Comparison of ENCODE assay signal across 24 mouse cellular contexts in genomic region chr7:68227621-68228020, GRCm38 (mm10). TPM values are rescaled to one million over a fixed set of nuclear protein-coding genes. Genes with fewer than 3 reads are reported as not detected.
A peak's percentile ranks its signal among the peaks of the same experiment; 100 is the strongest.
DNase-seq lines count a peak whose midpoint lies in the region; ATAC-seq and TF ChIP-seq lines count a peak whose summit lies in the region.
"Had no signal": no experiment of that assay in that cellular context is flagged by ENCODE, and none has a peak within 500 bp of the region (broad histone marks: within the 10 kb centered on the region; RNA-seq: fewer than 3 reads in every experiment).

No protein-coding gene starts in this region.

- no peak overlapping the region for H3K9ac ChIP-seq in forebrain, embryonic 15.5 days (replicated peaks)
- H3K9ac ChIP-seq in forebrain, postnatal 0 days: no peak overlapping the region
- H3K9ac ChIP-seq: hindbrain, embryonic 13.5 days had no signal

- H3K36me3 ChIP-seq in forebrain, embryonic 15.5 days: peaks cover 6% of the 10 kb centered on the region; the same call in 1 of the 2 replicates
- peaks cover 26% of the 10 kb centered on the region for H3K36me3 ChIP-seq in forebrain, postnatal 0 days (ENCODE audit: insufficient read depth)
- peaks cover 67% of the 10 kb centered on the region for H3K36me3 ChIP-seq in G1E (replicated peaks)
- peaks cover 85% of the 10 kb centered on the region for H3K36me3 ChIP-seq in embryonic facial prominence, embryonic 10.5 days (replicated peaks)
- peaks cover 85% of the 10 kb centered on the region for H3K36me3 ChIP-seq in limb, embryonic 10.5 days

- no peak overlapping the region for H3K4me3 ChIP-seq in forebrain, embryonic 15.5 days
- no peak overlapping the region for H3K4me3 ChIP-seq in forebrain, postnatal 0 days (ENCODE audit: low read depth, low read length)
- H3K4me3 ChIP-seq in G1E (ENCODE audit: low read depth, low read length): no peak overlapping the region
- H3K4me3 ChIP-seq in embryonic facial prominence, embryonic 10.5 days: no peak overlapping the region
- no peak overlapping the region for H3K4me3 ChIP-seq in limb, embryonic 10.5 days
- H3K4me3 ChIP-seq: gastrocnemius, adult 2 months; heart, embryonic 10.5 days; hindbrain, embryonic 13.5 days had no signal

- H3K4me1 ChIP-seq in forebrain, embryonic 15.5 days: peaks cover 29% of the 10 kb centered on the region
- H3K4me1 ChIP-seq in forebrain, postnatal 0 days (ENCODE audit: insufficient read depth): no peaks in the 10 kb centered on the region
- H3K4me1 ChIP-seq in G1E (ENCODE audit: insufficient read depth, low read depth, low read length): peaks cover 12% of the 10 kb centered on the region
- H3K4me1 ChIP-seq in embryonic facial prominence, embryonic 10.5 days: peaks cover 50% of the 10 kb centered on the region
- H3K4me1 ChIP-seq in limb, embryonic 10.5 days: peaks cover 40% of the 10 kb centered on the region

- H3K27me3 ChIP-seq in forebrain, embryonic 15.5 days: no peaks in the 10 kb centered on the region
- no peaks in the 10 kb centered on the region for H3K27me3 ChIP-seq in forebrain, postnatal 0 days (ENCODE audit: insufficient read depth, low read length)
- H3K27me3 ChIP-seq in G1E (ENCODE audit: insufficient read depth, low read length): no peaks in the 10 kb centered on the region
- no peaks in the 10 kb centered on the region for H3K27me3 ChIP-seq in embryonic facial prominence, embryonic 10.5 days (replicated peaks; ENCODE audit: low read depth, poor library complexity, severe bottlenecking)
- no peaks in the 10 kb centered on the region for H3K27me3 ChIP-seq in limb, embryonic 10.5 days (ENCODE audit: low read depth, poor library complexity, severe bottlenecking)
- H3K27me3 ChIP-seq: hindbrain, embryonic 13.5 days had no signal

- 0 out of 2 replicates have a peak overlapping the region, but pooled peaks have one; percentile 17 for H3K27ac ChIP-seq in forebrain, embryonic 15.5 days (replicated peaks)
- H3K27ac ChIP-seq in forebrain, postnatal 0 days (ENCODE audit: low read depth, low read length): no peak overlapping the region
- peak overlapping the region; percentile 40 for H3K27ac ChIP-seq in embryonic facial prominence, embryonic 10.5 days (replicated peaks)
- H3K27ac ChIP-seq in limb, embryonic 10.5 days: peak overlapping the region; percentile 68; the same call in 1 of the 2 replicates
- H3K27ac ChIP-seq: gastrocnemius, adult 2 months; heart, embryonic 10.5 days; hindbrain, embryonic 13.5 days had no signal

- TF ChIP-seq CTCF in forebrain, postnatal 0 days (IDR thresholded peaks at IDR 0.05; ENCODE audit: low read depth): no peak
- TF ChIP-seq CTCF in G1E (IDR thresholded peaks at IDR 0.05; ENCODE audit: low read depth, low read length): no peak

- no peaks in the 10 kb centered on the region for H3K9me3 ChIP-seq in forebrain, embryonic 15.5 days
- no peaks in the 10 kb centered on the region for H3K9me3 ChIP-seq in forebrain, postnatal 0 days (ENCODE audit: low read length)
- no peaks in the 10 kb centered on the region for H3K9me3 ChIP-seq in G1E (replicated peaks)
- no peaks in the 10 kb centered on the region for H3K9me3 ChIP-seq in embryonic facial prominence, embryonic 10.5 days
- no peaks in the 10 kb centered on the region for H3K9me3 ChIP-seq in limb, embryonic 10.5 days (replicated peaks)
- H3K9me3 ChIP-seq: heart, embryonic 10.5 days; hindbrain, embryonic 13.5 days had no signal

- DNase-seq in forebrain, postnatal 0 days: no peak
- DNase-seq in G1E (ENCODE audit: low spot score): no peak
- DNase-seq in embryonic facial prominence, embryonic 10.5 days (ENCODE audit: low spot score): no peak
- DNase-seq in limb, embryonic 10.5 days (ENCODE audit: low spot score): no peak
- no peak for DNase-seq in kidney, adult 11 months
- no peak for DNase-seq in right cerebral cortex, postnatal 10 days (ENCODE audit: low spot score in 2 of 2)
- no peak for DNase-seq in gastrocnemius, adult 8-10 months (ENCODE audit: low spot score in 2 of 2)
- DNase-seq: adrenal gland, adult 8-10 months; adrenal gland, postnatal 36 days; cerebellum, adult 2 months; embryo, embryonic 11 days; gastrocnemius, adult 2 months; gastrocnemius, postnatal 36 days; heart, adult 18-20 months; heart, postnatal 10 days; heart, postnatal 4 days had no signal

- H3K4me2 ChIP-seq in forebrain, embryonic 15.5 days (replicated peaks): no peak overlapping the region
- no peak overlapping the region for H3K4me2 ChIP-seq in forebrain, postnatal 0 days (ENCODE audit: low read depth)
- H3K4me2 ChIP-seq: hindbrain, embryonic 13.5 days had no signal

- WGBS in forebrain, embryonic 15.5 days: 83% methylated on average over 4 of the region's 4 CpGs
- WGBS in forebrain, postnatal 0 days: 86% methylated on average over 4 of the region's 4 CpGs
- WGBS in embryonic facial prominence, embryonic 10.5 days: 82% methylated on average over 4 of the region's 4 CpGs
- WGBS in limb, embryonic 10.5 days: 92% methylated on average over 4 of the region's 4 CpGs

- ATAC-seq in forebrain, embryonic 15.5 days (replicated peaks): no peak
- no peak for ATAC-seq in forebrain, postnatal 0 days
- peak; percentile 18; the same call in 1 of the 2 replicates for ATAC-seq in G1E (ENCODE audit: extremely low read depth, insufficient number of reproducible peaks, low FRiP score, poor library complexity, severe bottlenecking)
- ATAC-seq: intestine, embryonic 16.5 days had no signal

RNA-seq across cellular contexts. Expression of gene Pgpep1l, which starts 36.4 kb away (rescaled TPM):
- polyA plus RNA-seq in forebrain, embryonic 15.5 days (2015; fragmentation: Nextera tagmentation; extraction: Ambion mirVana): not detected in 2 replicates
- total RNA-seq in forebrain, postnatal 0 days (2014; rRNA removed): 1.0 and 1.1 TPM in 2 replicates
- polyA plus RNA-seq in forebrain, postnatal 0 days (2015; fragmentation: Nextera tagmentation; extraction: Ambion mirVana): not detected in 2 replicates
- not detected in 2 replicates for total RNA-seq in G1E (2014; fragmentation: Nextera tagmentation)
- total RNA-seq in G1E (2017): 0.29 TPM in 1 of 2 replicates, not detected in the other
- 0.18 and 0.47 TPM in 2 replicates for polyA plus RNA-seq in G1E (2012)
- polyA plus RNA-seq in embryonic facial prominence, embryonic 10.5 days (2016; fragmentation: Nextera tagmentation; extraction: Ambion mirVana): not detected in 2 replicates
- polyA plus RNA-seq in limb, embryonic 10.5 days (2016; fragmentation: Nextera tagmentation; extraction: Ambion mirVana): not detected in 2 replicates
- total RNA-seq in gastrocnemius, adult 8-10 months (2022): 1 to 10 TPM; 3.6 to 4.9 (median 4.0) TPM
- total RNA-seq: adrenal gland, postnatal 36 days; common myeloid progenitor, adult 5-6 weeks; heart, adult 18-20 months; heart, postnatal 10 days; heart, postnatal 4 days had no signal
- polyA plus RNA-seq: C2C12; embryonic facial prominence, embryonic 14.5 days; forebrain, embryonic 14.5 days; heart, embryonic 10.5 days; hindbrain, embryonic 13.5 days; intestine, embryonic 16.5 days had no signal

RNA-seq across cellular contexts. Expression of gene Fam169b, which starts 46.0 kb away (rescaled TPM):
- 0.10 TPM in 1 of 2 replicates, not detected in the other for polyA plus RNA-seq in forebrain, embryonic 15.5 days (2015; fragmentation: Nextera tagmentation; extraction: Ambion mirVana)
- total RNA-seq in forebrain, postnatal 0 days (2014; rRNA removed): 0.08 and 0.14 TPM in 2 replicates
- polyA plus RNA-seq in forebrain, postnatal 0 days (2015; fragmentation: Nextera tagmentation; extraction: Ambion mirVana): 0.08 and 0.12 TPM in 2 replicates
- not detected in 2 replicates for total RNA-seq in G1E (2014; fragmentation: Nextera tagmentation)
- total RNA-seq in G1E (2017): 0.06 and 0.16 TPM in 2 replicates
- not detected in 2 replicates for polyA plus RNA-seq in G1E (2012)
- polyA plus RNA-seq in embryonic facial prominence, embryonic 10.5 days (2016; fragmentation: Nextera tagmentation; extraction: Ambion mirVana): 1.1 and 1.4 TPM in 2 replicates
- polyA plus RNA-seq in limb, embryonic 10.5 days (2016; fragmentation: Nextera tagmentation; extraction: Ambion mirVana): 0.36 and 1.2 TPM in 2 replicates
- under 1 TPM in 1 of 4 experiments, not detected in 3; 0.19 TPM for total RNA-seq in gastrocnemius, adult 8-10 months (2022)
